Mouse (Mus musculus) MEL (cell line): ENCODE data around the gene Atp6v1a. TPM values are rescaled to one million over a fixed set of nuclear protein-coding genes. Genes with fewer than 3 reads are reported as not detected.

ENCODE experiments used
- DNase-seq: peaks from one replicate; pipeline ENCODE4 v3.0.0; 2011; ENCODE audit warnings: low read depth, low spot score
- H3K27ac ChIP-seq: 2 replicates; pipeline ENCODE4 v1.5.1; 2012; ENCODE audit warnings: low read depth, mild to moderate bottlenecking, control low read depth, low read length, moderate library complexity; ENCODE audit not compliant: control insufficient read depth
- H3K27me3 ChIP-seq, 2 experiments: fragments of 150-350 bp in 1 of 2; sonication (generic) in 1 of 2; 2 replicates each; pipeline ENCODE4 v1.6.1; 2012; ENCODE audit warnings: low read length in 2 of 2, mild to moderate bottlenecking in 2 of 2, improper control_type of control experiment in 1 of 2, moderate library complexity in 1 of 2; ENCODE audit not compliant: insufficient read depth in 2 of 2, control insufficient read depth in 1 of 2
- H3K36me3 ChIP-seq, 2 experiments: 2 replicates each; pipeline ENCODE4 v1.6.1; 2012 to 2014; ENCODE audit warnings: low read length in 2 of 2, improper control_type of control experiment in 1 of 2, inconsistent platforms in 1 of 2, mild to moderate bottlenecking in 1 of 2; ENCODE audit not compliant: insufficient read depth in 2 of 2, control insufficient read depth in 1 of 2
- H3K4me1 ChIP-seq, 2 experiments: fragments of 150-350 bp in 1 of 2; sonication (generic) in 1 of 2; 2 replicates each; pipeline ENCODE4 v1.6.1; 2012; ENCODE audit warnings: low read length in 2 of 2, improper control_type of control experiment in 1 of 2, mild to moderate bottlenecking in 1 of 2; ENCODE audit not compliant: insufficient read depth in 2 of 2, control insufficient read depth in 1 of 2
- H3K4me3 ChIP-seq, 2 experiments: fragments of 150-350 bp in 1 of 2; sonication (generic) in 1 of 2; 2 replicates each; pipeline ENCODE4 v1.5.1; 2012; ENCODE audit warnings: low read depth in 2 of 2, low read length in 2 of 2, mild to moderate bottlenecking in 2 of 2, moderate library complexity in 2 of 2, control low read depth in 1 of 2, improper control_type of control experiment in 1 of 2; ENCODE audit not compliant: control insufficient read depth in 1 of 2, insufficient read depth in 1 of 2
- H3K79me2 ChIP-seq: 2 replicates; pipeline ENCODE4 v1.6.1; 2012; ENCODE audit warnings: mild to moderate bottlenecking, low read length, moderate library complexity; ENCODE audit not compliant: control insufficient read depth, poor library complexity, insufficient read depth
- H3K9ac ChIP-seq: 2 replicates; pipeline ENCODE4 v1.6.1; 2012; ENCODE audit warnings: low read depth, mild to moderate bottlenecking, control low read depth, low read length, moderate library complexity; ENCODE audit not compliant: control insufficient read depth, poor library complexity, severe bottlenecking
- H3K9me3 ChIP-seq: fragments of 150-350 bp; sonication (generic); replicated peaks from 2 replicates; pipeline ENCODE4 v1.6.1; 2012; ENCODE audit warnings: mild to moderate bottlenecking, low read length, improper control_type of control experiment, moderate library complexity; ENCODE audit not compliant: insufficient read depth
- BHLHE40 ChIP-seq: IDR thresholded peaks from 2 replicates; pipeline ENCODE4 v1.6.1; 2012; ENCODE audit warnings: low read depth, mild to moderate bottlenecking, inconsistent platforms, low read length, improper control_type of control experiment, borderline replicate concordance
- CHD1 ChIP-seq: IDR thresholded peaks from 2 replicates; pipeline ENCODE4 v1.6.1; 2012; ENCODE audit warnings: low read depth, mild to moderate bottlenecking, inconsistent platforms, low read length, improper control_type of control experiment
- EP300 ChIP-seq, 2 experiments: IDR thresholded peaks; 2 replicates each; pipeline ENCODE4 v1.6.1; 2011; ENCODE audit warnings: improper control_type of control experiment in 2 of 2, low read length in 2 of 2, low read depth in 1 of 2, mild to moderate bottlenecking in 1 of 2
- ETS1 ChIP-seq: IDR thresholded peaks from 2 replicates; pipeline ENCODE4 v1.6.1; 2012; ENCODE audit warnings: low read depth, mild to moderate bottlenecking, inconsistent platforms, low read length, improper control_type of control experiment, moderate library complexity
- GATA1 ChIP-seq: IDR thresholded peaks from 2 replicates; pipeline ENCODE4 v1.6.1; 2011; ENCODE audit warnings: low read depth, low read length, improper control_type of control experiment
- HCFC1 ChIP-seq: IDR thresholded peaks from 2 replicates; pipeline ENCODE4 v1.6.1; 2012; ENCODE audit warnings: low read depth, mild to moderate bottlenecking, inconsistent platforms, low read length, improper control_type of control experiment, moderate library complexity
- JUND ChIP-seq: IDR thresholded peaks from 2 replicates; pipeline ENCODE4 v1.6.1; 2011; ENCODE audit warnings: low read depth, mild to moderate bottlenecking, improper control_type of control experiment, low read length
- KAT2A ChIP-seq: conservative IDR thresholded peaks from 2 replicates; pipeline ENCODE4 v1.6.1; 2012; ENCODE audit warnings: low read depth, low read length, improper control_type of control experiment, inconsistent platforms
- MAFK ChIP-seq: IDR thresholded peaks from 2 replicates; pipeline ENCODE4 v1.6.1; 2011; ENCODE audit warnings: low read depth, mild to moderate bottlenecking, low read length, improper control_type of control experiment, borderline replicate concordance
- MAX ChIP-seq: IDR thresholded peaks from 2 replicates; pipeline ENCODE4 v1.6.1; 2011; ENCODE audit warnings: low read length, improper control_type of control experiment
- MAZ ChIP-seq: IDR thresholded peaks from 2 replicates; pipeline ENCODE4 v1.6.1; 2012; ENCODE audit warnings: low read depth, mild to moderate bottlenecking, inconsistent platforms, low read length, improper control_type of control experiment
- MXI1 ChIP-seq: IDR thresholded peaks from 2 replicates; pipeline ENCODE4 v1.6.1; 2011; ENCODE audit warnings: mild to moderate bottlenecking, low read depth, low read length, improper control_type of control experiment
- MYB ChIP-seq: IDR thresholded peaks from 2 replicates; pipeline ENCODE4 v1.6.1; 2011; ENCODE audit warnings: mild to moderate bottlenecking, low read depth, low read length, improper control_type of control experiment
- MYC ChIP-seq: IDR thresholded peaks from 2 replicates; pipeline ENCODE4 v1.6.1; 2011; ENCODE audit warnings: low read depth, mild to moderate bottlenecking, low read length, improper control_type of control experiment, moderate library complexity
- NELFE ChIP-seq: IDR thresholded peaks from 2 replicates; pipeline ENCODE4 v1.6.1; 2011; ENCODE audit warnings: low read depth, low read length, improper control_type of control experiment
- POLR2A ChIP-seq, 2 experiments: IDR thresholded peaks; 2 replicates each; pipeline ENCODE4 v1.6.1; 2011 to 2012; ENCODE audit warnings: low read length in 2 of 2, mild to moderate bottlenecking in 2 of 2, control low read depth in 1 of 2, improper control_type of control experiment in 1 of 2, low read depth in 1 of 2, moderate library complexity in 1 of 2; ENCODE audit not compliant: control insufficient read depth in 1 of 2, insufficient read depth in 1 of 2, poor library complexity in 1 of 2
- POLR2AphosphoS5 ChIP-seq: IDR thresholded peaks from 2 replicates; pipeline ENCODE4 v1.6.1; 2012; ENCODE audit warnings: low read depth, borderline replicate concordance, mild to moderate bottlenecking, inconsistent platforms, low read length, moderate library complexity, mixed read lengths
- RCOR1 ChIP-seq: IDR thresholded peaks from 2 replicates; pipeline ENCODE4 v1.6.1; 2012; ENCODE audit warnings: low read depth, mild to moderate bottlenecking, inconsistent platforms, low read length, improper control_type of control experiment
- SIN3A ChIP-seq: IDR thresholded peaks from 2 replicates; pipeline ENCODE4 v1.6.1; 2012; ENCODE audit warnings: low read length, improper control_type of control experiment, inconsistent platforms
- TAL1 ChIP-seq: IDR thresholded peaks from 2 replicates; pipeline ENCODE4 v1.6.1; 2012; ENCODE audit warnings: mild to moderate bottlenecking, inconsistent platforms, low read length, moderate library complexity, mixed read lengths
- TBP ChIP-seq: IDR thresholded peaks from 2 replicates; pipeline ENCODE4 v1.8.0; 2011; ENCODE audit warnings: low read depth, low read length, improper control_type of control experiment
- TCF12 ChIP-seq: IDR thresholded peaks from 2 replicates; pipeline ENCODE4 v1.6.1; 2014; ENCODE audit warnings: low read depth, mild to moderate bottlenecking, inconsistent platforms, low read length, improper control_type of control experiment, moderate library complexity
- UBTF ChIP-seq: IDR thresholded peaks from 2 replicates; pipeline ENCODE4 v1.6.1; 2012; ENCODE audit warnings: low read depth, mild to moderate bottlenecking, inconsistent platforms, low read length, improper control_type of control experiment, moderate library complexity, borderline replicate concordance; ENCODE audit not compliant: insufficient read depth
- USF1 ChIP-seq: IDR thresholded peaks from 2 replicates; pipeline ENCODE4 v1.6.1; 2014; ENCODE audit warnings: low read depth, mild to moderate bottlenecking, inconsistent platforms, low read length, improper control_type of control experiment, moderate library complexity
- ZC3H11A ChIP-seq: IDR thresholded peaks from 2 replicates; pipeline ENCODE4 v1.6.1; 2012; ENCODE audit warnings: low read depth, mild to moderate bottlenecking, inconsistent platforms, low read length, improper control_type of control experiment
- ZKSCAN1 ChIP-seq: IDR thresholded peaks from 2 replicates; pipeline ENCODE4 v1.6.1; 2012; ENCODE audit warnings: low read depth, mild to moderate bottlenecking, inconsistent platforms, low read length, improper control_type of control experiment, moderate library complexity
- ZMIZ1 ChIP-seq: IDR thresholded peaks from 2 replicates; pipeline ENCODE4 v1.6.1; 2012; ENCODE audit warnings: low read depth, mild to moderate bottlenecking, inconsistent platforms, low read length, improper control_type of control experiment, moderate library complexity
- ZNF384 ChIP-seq: IDR thresholded peaks from 2 replicates; pipeline ENCODE4 v1.6.1; 2012; ENCODE audit warnings: low read depth, mild to moderate bottlenecking, inconsistent platforms, low read length, improper control_type of control experiment
- polyA plus RNA-seq, 2 experiments: library from polyadenylated mRNA; stranded (reverse) in 1 of 2; unstranded in 1 of 2; fragments of >175 nt in 1 of 2; fragments of >200 nt in 1 of 2; gene quantifications; 2 replicates each; pipeline versions ENCODE4 v1.2.1 to v1.2.4; 2012; ENCODE audit warnings: low replicate concordance in 2 of 2, low read depth in 1 of 2; ENCODE audit not compliant: insufficient read length in 2 of 2, insufficient read depth in 1 of 2, missing spikeins in 1 of 2
- total RNA-seq: library from RNA; depleted of rRNA; stranded (reverse); fragments of 300-350 nt; gene quantifications from 2 replicates; pipeline ENCODE4 v1.2.3, GENCODE M21; 2012

Atp6v1a gene
- total and polyA plus RNA-seq, 3 experiments, result 34.9 to 38.5 TPM; not detected in 1

GRCm38 (mm10) chr16:44175001-44175400 is 35.5 kb upstream of the Atp6v1a start:
- DNase-seq, result peak; percentile 30
- peaks cover 26% of the 10 kb centered on the region for H3K79me2 ChIP-seq
- peak overlapping the region; percentile 27; the same call in 1 of the 2 replicates for H3K9ac ChIP-seq
- 0 out of 2 replicates have a peak, but pooled peaks have one; percentile 6 for TF ChIP-seq CHD1
- TF ChIP-seq MYB, result no peak
- no peaks in the 10 kb centered on the region for H3K9me3 ChIP-seq
- peaks cover 0 to 26% of the 10 kb centered on the region in 2 experiments; a peak in 2 of 4 replicates for H3K36me3 ChIP-seq
- 0 out of 4 replicates have a peak overlapping the region, but pooled peaks of 1 of the 2 experiments have one; percentile 2 for H3K4me3 ChIP-seq
- no peaks in the 10 kb centered on the region for H3K27me3 ChIP-seq
- H3K27ac ChIP-seq, result peak overlapping the region; percentile 31; the same call in 1 of the 2 replicates
- H3K4me1 ChIP-seq, result peaks cover 17 to 22% of the 10 kb centered on the region in 2 experiments

GRCm38 (mm10) chr16:44173966-44174530 is 34.5 kb upstream of the Atp6v1a start:
- Histone ChIP-seq H3K9me3 (no peaks in the 10 kb centered on the region), H3K4me1 (peaks cover 17 to 22% of the 10 kb centered on the region in 2 experiments)
- TF ChIP-seq USF1, result no peak
- TF ChIP-seq KAT2A, result no peak
- no peak for TF ChIP-seq NELFE
- peak; percentile 52; the same call in 1 of the 2 replicates for TF ChIP-seq BHLHE40
- TF ChIP-seq JUND, result no peak
- TF ChIP-seq ZKSCAN1, result 0 out of 2 replicates have a peak, but pooled peaks have one; percentile 26
- no peak for TF ChIP-seq TAL1
- peak; percentile 85 for TF ChIP-seq ETS1
- TF ChIP-seq RCOR1, result peak; percentile 92
- TF ChIP-seq MYB, result peak; percentile 83
- peak; percentile 47; the same call in 1 of the 2 replicates for TF ChIP-seq MAX
- TF ChIP-seq SIN3A, result peak; percentile 89
- TF ChIP-seq MAFK, result peak; percentile 92
- TF ChIP-seq ZNF384, result peak; percentile 69
- TF ChIP-seq GATA1, result peak; percentile 92
- TF ChIP-seq TCF12, result peak; percentile 58
- TF ChIP-seq ZMIZ1, result peak; percentile 75; the same call in 1 of the 2 replicates
- peak; percentile 57; the same call in 1 of the 2 replicates for TF ChIP-seq MXI1
- peak; percentile 67 for TF ChIP-seq MYC
- peak in 1 of 2 experiments; percentile 15; a peak in 1 of 4 replicates for TF ChIP-seq POLR2A (IDR thresholded peaks at IDR 0.05; ENCODE audit: control insufficient read depth in 1 of 2, insufficient read depth in 1 of 2, low read depth in 1 of 2, low read length in 2 of 2, poor library complexity in 1 of 2)
- peak; percentile 56; the same call in 1 of the 2 replicates for TF ChIP-seq HCFC1
- peak; percentile 90 to 92 for TF ChIP-seq EP300 (IDR thresholded peaks at IDR 0.05; ENCODE audit: low read depth in 1 of 2, low read length in 2 of 2)
- TF ChIP-seq CHD1, result 0 out of 2 replicates have a peak, but pooled peaks have one; percentile 59
- TF ChIP-seq ZC3H11A, result no peak
- no peak for TF ChIP-seq UBTF
- no peak for TF ChIP-seq POLR2AphosphoS5
- TF ChIP-seq MAZ, result peak; percentile 66; the same call in 1 of the 2 replicates
- TF ChIP-seq TBP, result peak; percentile 9

More at GRCm38 (mm10) chr16:44173966-44174530, 34.5 kb upstream of the Atp6v1a start:
- peaks cover 0 to 26% of the 10 kb centered on the region in 2 experiments; a peak in 2 of 4 replicates for H3K36me3 ChIP-seq
- H3K79me2 ChIP-seq, result peaks cover 26% of the 10 kb centered on the region
- H3K27ac ChIP-seq, result peak overlapping the region; percentile 91
- DNase-seq, result peak; percentile 73
- peak overlapping the region; percentile 84 to 96 for H3K4me3 ChIP-seq
- H3K9ac ChIP-seq, result peak overlapping the region; percentile 76
- no peaks in the 10 kb centered on the region for H3K27me3 ChIP-seq
